Mouse (Mus musculus): ENCODE results near the gene Olig1. TPM values are rescaled to one million over a fixed set of nuclear protein-coding genes. Genes with fewer than 3 reads are reported as not detected.

Gene Olig1
- polyA plus RNA-seq (2014; fragmentation: Nextera tagmentation; extraction: Ambion mirVana), result 0.08 and 0.11 TPM in 2 replicates

DNA sequence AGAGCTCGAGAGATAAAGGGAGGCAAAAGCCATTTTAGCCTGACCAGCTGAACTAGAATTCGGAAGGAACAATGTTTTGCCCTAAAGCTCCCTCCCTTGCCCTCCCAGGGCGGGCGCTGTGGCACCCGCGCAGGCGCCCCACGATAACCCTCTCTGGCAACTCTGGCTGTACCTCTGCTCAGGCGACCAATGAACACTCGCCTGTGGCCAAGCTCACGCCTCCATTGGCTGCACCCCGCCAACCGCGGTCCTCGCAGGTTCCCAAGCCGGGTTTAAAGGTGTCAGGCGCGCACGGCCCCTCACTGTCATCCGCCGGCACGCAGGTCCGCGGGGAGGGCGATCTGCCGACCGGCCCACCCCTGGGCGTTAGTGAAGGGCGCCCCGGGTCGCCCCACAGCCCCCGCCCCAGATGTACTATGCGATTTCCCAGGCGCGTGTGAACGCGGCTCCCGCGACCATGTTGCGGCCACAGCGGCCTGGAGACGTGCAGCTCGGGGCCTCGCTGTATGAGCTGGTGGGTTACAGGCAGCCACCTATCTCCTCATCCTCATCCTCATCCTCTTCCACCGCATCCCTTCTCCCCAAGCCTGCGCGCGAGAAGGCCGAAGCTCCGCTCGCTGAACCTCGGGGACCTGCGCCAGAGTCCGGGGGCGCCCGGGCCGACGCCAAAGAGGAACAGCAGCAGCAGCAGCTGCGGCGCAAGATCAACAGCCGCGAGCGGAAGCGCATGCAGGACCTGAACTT is at the start of gene Olig1:
Olig1 (plus strand) TSS at position 305 of the 744 bp plus-strand sequence.
- no peaks in the 10 kb centered on the region for H3K9me3 ChIP-seq (ENCODE audit: low read depth, low read length)
- H3K4me2 ChIP-seq, result peak within 1 kb of the TSS; percentile 69
- no peak within 1 kb of the TSS for H3K27ac ChIP-seq (ENCODE audit: low read depth)
- no peak within 1 kb of the TSS for H3K9ac ChIP-seq
- ATAC-seq (ENCODE audit: insufficient read depth) (peak; percentile 86), DNase-seq (peak; percentile 50)
- H3K36me3 ChIP-seq (ENCODE audit: insufficient read depth), result no peaks in the 10 kb centered on the region
- peak within 1 kb of the TSS; percentile 38 for H3K4me3 ChIP-seq (ENCODE audit: low read depth, low read length)
- no peak for TF ChIP-seq CTCF (IDR thresholded peaks at IDR 0.05; ENCODE audit: low read depth)
- H3K4me1 ChIP-seq (ENCODE audit: insufficient read depth), result no peaks in the 10 kb centered on the region
- H3K27me3 ChIP-seq (ENCODE audit: insufficient read depth, low read length), result peaks cover 90% of the 10 kb centered on the region
- under 1% methylated on average over 62 of the region's 64 CpGs for WGBS

GRCm38 (mm10) chr16:91222171-91222642 is 47.4 kb upstream of the Olig1 start:
- Histone ChIP-seq H3K27ac (ENCODE audit: low read depth) (no peak overlapping the region), H3K4me1 (ENCODE audit: insufficient read depth) (no peaks in the 10 kb centered on the region), H3K36me3 (ENCODE audit: insufficient read depth) (no peaks in the 10 kb centered on the region), H3K9me3 (ENCODE audit: low read depth, low read length) (no peaks in the 10 kb centered on the region), H3K4me3 (ENCODE audit: low read depth, low read length) (peak overlapping the region; percentile 16; the same call in 1 of the 2 replicates), H3K4me2 (peak overlapping the region; percentile 37), H3K9ac (no peak overlapping the region), H3K27me3 (ENCODE audit: insufficient read depth, low read length) (peaks cover 100% of the 10 kb centered on the region)
- TF ChIP-seq CTCF (IDR thresholded peaks at IDR 0.05; ENCODE audit: low read depth), result no peak
- under 1% methylated on average over 25 of the region's 25 CpGs for WGBS
- DNase-seq (no peak), ATAC-seq (ENCODE audit: insufficient read depth) (no peak)

GRCm38 (mm10) chr16:91222643-91223271 is 46.8 kb upstream of the Olig1 start:
- Histone ChIP-seq H3K36me3 (ENCODE audit: insufficient read depth) (no peaks in the 10 kb centered on the region), H3K4me2 (peak overlapping the region; percentile 37), H3K4me3 (ENCODE audit: low read depth, low read length) (peak overlapping the region; percentile 16; the same call in 1 of the 2 replicates), H3K27ac (ENCODE audit: low read depth) (no peak overlapping the region), H3K27me3 (ENCODE audit: insufficient read depth, low read length) (peaks cover 100% of the 10 kb centered on the region), H3K9me3 (ENCODE audit: low read depth, low read length) (no peaks in the 10 kb centered on the region), H3K9ac (no peak overlapping the region), H3K4me1 (ENCODE audit: insufficient read depth) (no peaks in the 10 kb centered on the region)
- no peak for TF ChIP-seq CTCF (IDR thresholded peaks at IDR 0.05; ENCODE audit: low read depth)
- ATAC-seq (ENCODE audit: insufficient read depth) (no peak), DNase-seq (no peak)
- 1% methylated on average over 27 of the region's 27 CpGs for WGBS

DNA sequence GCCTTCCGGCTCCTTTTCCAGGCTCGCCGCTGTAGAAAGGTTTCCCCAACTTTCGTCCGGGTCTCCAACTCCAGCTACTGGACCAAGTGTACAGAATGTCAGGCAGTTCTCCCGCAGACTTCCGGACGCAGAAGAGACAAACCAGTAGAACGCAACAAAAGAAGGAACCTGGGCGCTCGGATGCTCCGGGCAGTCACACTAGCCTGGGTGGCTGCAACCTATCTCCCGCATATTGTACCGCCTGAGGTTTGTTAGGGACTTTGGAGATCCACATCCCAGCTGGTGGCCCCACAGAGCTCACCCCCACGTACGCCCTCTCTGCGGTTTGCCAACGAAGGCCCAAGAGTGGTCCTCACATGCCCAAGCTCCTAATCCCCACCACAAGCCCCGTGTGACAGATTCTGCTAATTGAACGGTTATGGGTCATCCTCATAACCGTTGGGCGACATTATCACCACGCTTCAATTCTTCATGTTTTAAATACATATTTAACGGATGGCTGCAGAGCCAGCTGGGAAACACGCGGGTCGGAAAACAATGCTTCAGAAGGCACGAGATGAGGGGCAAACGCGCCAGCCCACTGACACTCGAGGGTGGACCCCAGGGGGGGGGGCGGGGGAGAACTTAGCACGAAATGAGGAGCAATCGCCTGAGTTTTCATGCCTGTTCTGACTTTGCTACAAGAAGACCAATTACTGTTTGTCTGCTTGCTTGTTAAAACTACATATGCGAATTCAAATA is 46.1 kb upstream of the Olig1 start:
- DNase-seq (no peak), ATAC-seq (ENCODE audit: insufficient read depth) (no peak)
- peaks cover 100% of the 10 kb centered on the region for H3K27me3 ChIP-seq (ENCODE audit: insufficient read depth, low read length)
- 3% methylated on average over 35 of the region's 35 CpGs for WGBS
- H3K27ac ChIP-seq (ENCODE audit: low read depth), result no peak overlapping the region
- no peaks in the 10 kb centered on the region for H3K9me3 ChIP-seq (ENCODE audit: low read depth, low read length)
- no peaks in the 10 kb centered on the region for H3K4me1 ChIP-seq (ENCODE audit: insufficient read depth)
- TF ChIP-seq CTCF (IDR thresholded peaks at IDR 0.05; ENCODE audit: low read depth), result no peak
- H3K36me3 ChIP-seq (ENCODE audit: insufficient read depth), result no peaks in the 10 kb centered on the region
- no peak overlapping the region; the same call in 1 of the 2 replicates for H3K4me3 ChIP-seq (ENCODE audit: low read depth, low read length)
- no peak overlapping the region for H3K4me2 ChIP-seq
- H3K9ac ChIP-seq, result no peak overlapping the region

DNA sequence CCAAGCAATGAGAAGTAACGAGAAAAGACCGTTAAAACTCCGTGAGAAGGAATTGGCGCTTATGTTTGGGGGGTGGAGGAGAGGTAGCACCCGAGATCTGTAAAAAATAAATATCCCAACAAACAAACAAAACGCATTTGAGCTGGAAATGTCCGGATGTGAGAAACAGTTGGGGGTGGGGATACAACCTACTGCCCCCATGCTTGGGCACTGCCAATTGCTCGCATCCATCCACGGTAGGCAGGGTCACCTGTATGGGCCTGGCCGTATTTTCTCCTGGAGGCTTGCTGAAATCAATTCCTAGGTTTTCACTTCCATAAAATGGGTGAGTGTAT is 45.5 kb upstream of the Olig1 start:
- no peak overlapping the region for H3K4me3 ChIP-seq (ENCODE audit: low read depth, low read length)
- TF ChIP-seq CTCF (IDR thresholded peaks at IDR 0.05; ENCODE audit: low read depth), result no peak
- H3K9ac ChIP-seq, result no peak overlapping the region
- H3K27ac ChIP-seq (ENCODE audit: low read depth), result no peak overlapping the region
- 8% methylated on average over 10 of the region's 10 CpGs for WGBS
- no peaks in the 10 kb centered on the region for H3K9me3 ChIP-seq (ENCODE audit: low read depth, low read length)
- H3K36me3 ChIP-seq (ENCODE audit: insufficient read depth), result no peaks in the 10 kb centered on the region
- H3K4me2 ChIP-seq, result no peak overlapping the region
- H3K27me3 ChIP-seq (ENCODE audit: insufficient read depth, low read length), result peaks cover 100% of the 10 kb centered on the region
- no peak for ATAC-seq (ENCODE audit: insufficient read depth)
- H3K4me1 ChIP-seq (ENCODE audit: insufficient read depth), result no peaks in the 10 kb centered on the region
- DNase-seq, result no peak

- H3K9ac ChIP-seq, result no peak overlapping the region
- peak overlapping the region; percentile 54 for H3K4me2 ChIP-seq
- peak overlapping the region; percentile 24 for H3K4me3 ChIP-seq (ENCODE audit: low read depth, low read length)
- TF ChIP-seq CTCF (IDR thresholded peaks at IDR 0.05; ENCODE audit: low read depth), result peak; percentile 20
- no peaks in the 10 kb centered on the region for H3K4me1 ChIP-seq (ENCODE audit: insufficient read depth)
- peaks cover 100% of the 10 kb centered on the region for H3K27me3 ChIP-seq (ENCODE audit: insufficient read depth, low read length)
- DNase-seq (no peak), ATAC-seq (ENCODE audit: insufficient read depth) (no peak)
- H3K36me3 ChIP-seq (ENCODE audit: insufficient read depth), result no peaks in the 10 kb centered on the region
- under 1% methylated on average over 26 of the region's 26 CpGs for WGBS
- no peak overlapping the region for H3K27ac ChIP-seq (ENCODE audit: low read depth)
- H3K9me3 ChIP-seq (ENCODE audit: low read depth, low read length), result no peaks in the 10 kb centered on the region
Measured at GRCm38 (mm10) chr16:91224481-91225232, 44.9 kb upstream of the Olig1 start.
